Mouse (Mus musculus) layer of hippocampus, adult 18-20 months (tissue): ENCODE measurements around the gene Tsc22d1. TPM values are rescaled to one million over a fixed set of nuclear protein-coding genes. Genes with fewer than 3 reads are reported as not detected.

Experiments used
- DNase-seq, 2 experiments: peaks; one replicate each; pipeline ENCODE4 v3.0.0; 2022; ENCODE audit warnings: low spot score in 2 of 2
- total RNA-seq, 2 experiments: library from RNA; stranded (reverse); gene quantifications; 2 replicates each; pipeline ENCODE4 v1.2.3; 2021

Tsc22d1 gene
- total RNA-seq, 2 experiments from 2014 or later: 533 to 545 TPM

DNA sequence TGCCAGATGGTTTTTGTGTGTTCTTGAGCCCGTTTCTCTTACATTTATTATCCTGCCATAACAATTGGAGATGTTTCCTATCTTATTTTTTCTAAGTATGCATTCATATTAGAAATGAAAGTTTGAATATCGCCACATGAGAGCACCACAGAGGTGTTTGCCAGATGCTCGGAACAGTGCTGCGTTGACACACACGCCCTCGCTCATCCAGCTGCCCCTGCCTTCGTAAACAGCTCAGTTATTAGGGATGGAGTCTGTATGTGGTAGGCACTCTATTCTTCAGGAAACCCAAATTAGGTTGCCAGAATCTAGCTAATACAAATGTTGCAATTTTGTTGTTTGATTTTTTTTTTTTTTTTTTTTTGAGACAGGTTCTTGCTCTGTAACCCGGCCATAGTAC, 18.1 kb downstream of the Tsc22d1 start:
- no peak for DNase-seq

DNA sequence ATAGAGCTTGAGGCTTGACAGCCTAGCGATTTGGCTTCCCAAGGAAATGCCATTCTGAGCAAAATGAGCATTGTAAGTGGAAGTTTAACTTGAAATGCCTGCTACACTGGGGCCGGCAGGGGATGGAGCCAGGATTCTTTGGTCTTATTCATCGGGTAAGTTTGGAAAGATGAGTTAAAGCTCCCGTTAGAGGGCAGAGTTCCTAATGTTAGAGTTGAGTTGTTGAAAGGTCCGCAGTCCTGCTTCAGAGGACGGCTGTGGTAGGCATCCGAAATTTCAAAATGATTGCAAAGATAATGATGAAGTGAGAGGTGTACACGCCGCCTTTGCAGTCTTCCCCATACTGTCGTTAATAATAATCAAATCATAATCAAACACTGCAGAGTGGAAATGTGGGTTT, 27.4 kb downstream of the Tsc22d1 start:
- no peak for DNase-seq

DNA sequence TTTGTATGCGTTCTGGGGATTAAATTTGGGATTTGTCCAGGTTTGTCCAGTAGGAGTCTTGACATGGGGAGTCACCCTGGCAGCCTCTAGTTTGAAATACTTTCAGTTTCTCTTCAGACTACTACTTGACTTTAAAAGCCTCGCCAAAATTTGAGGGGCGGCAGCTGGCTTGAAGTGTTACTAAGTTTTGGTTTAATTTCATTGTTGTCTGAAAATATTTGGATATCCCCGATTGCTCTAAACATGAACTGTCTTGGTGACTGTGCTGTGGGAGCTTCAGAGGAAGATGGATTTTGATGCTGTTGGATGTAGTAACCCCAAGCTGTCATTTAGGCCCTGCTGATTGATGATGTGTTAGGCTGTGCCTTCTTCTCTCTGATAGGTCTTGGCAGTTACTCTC, 34.2 kb downstream of the Tsc22d1 start:
- no peak for DNase-seq

DNA sequence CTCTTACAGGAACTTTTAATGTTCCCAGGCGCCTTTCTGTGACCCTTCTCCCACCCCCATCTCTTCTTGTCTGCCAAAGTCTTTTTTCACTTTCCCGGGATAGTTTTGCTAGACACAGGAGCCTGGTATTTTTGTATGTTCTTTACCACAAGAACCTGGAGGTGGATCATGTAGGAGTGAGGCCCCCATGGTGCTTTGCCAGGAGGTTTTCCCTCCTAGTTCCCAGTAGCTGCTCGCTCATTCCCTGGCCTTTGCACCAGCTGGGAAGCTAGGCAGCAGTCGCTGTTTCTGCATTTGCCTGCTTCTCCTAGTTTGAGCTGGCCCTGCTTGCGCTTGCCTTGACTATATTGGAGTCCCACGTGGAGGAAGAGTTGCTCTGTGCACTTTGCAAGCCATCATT, 36.2 kb downstream of the Tsc22d1 start:
- DNase-seq: no peak

DNA sequence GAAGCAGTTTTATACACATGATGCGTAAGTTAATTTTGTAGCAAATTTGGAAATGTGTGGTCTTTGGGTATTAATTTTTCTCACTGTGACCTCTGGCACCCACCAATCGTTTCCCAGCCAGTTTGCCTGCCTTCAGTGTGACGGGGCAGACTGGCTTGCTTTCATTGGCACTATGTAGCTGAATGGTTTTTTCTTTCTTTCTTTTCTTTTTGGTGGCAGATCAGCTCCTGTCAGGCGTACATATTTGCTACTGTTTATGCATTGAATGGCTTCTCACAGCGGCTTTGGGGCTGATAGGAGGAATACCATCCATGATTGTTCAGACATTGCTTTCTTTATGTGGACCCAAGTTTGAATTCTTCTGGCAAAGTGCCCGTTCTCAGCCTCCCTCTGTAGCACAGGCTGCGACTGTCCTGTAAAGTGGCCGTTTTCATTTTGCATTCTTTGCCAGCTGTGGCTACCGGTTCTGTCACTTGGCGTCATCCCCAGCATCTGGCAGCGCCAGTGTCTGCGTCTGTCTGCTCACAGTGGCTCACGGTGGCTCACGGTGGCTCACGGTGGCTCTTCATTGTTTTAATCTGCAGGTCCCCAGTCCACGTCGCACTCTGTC, 38.1 kb downstream of the Tsc22d1 start:
- no peak for DNase-seq

DNA sequence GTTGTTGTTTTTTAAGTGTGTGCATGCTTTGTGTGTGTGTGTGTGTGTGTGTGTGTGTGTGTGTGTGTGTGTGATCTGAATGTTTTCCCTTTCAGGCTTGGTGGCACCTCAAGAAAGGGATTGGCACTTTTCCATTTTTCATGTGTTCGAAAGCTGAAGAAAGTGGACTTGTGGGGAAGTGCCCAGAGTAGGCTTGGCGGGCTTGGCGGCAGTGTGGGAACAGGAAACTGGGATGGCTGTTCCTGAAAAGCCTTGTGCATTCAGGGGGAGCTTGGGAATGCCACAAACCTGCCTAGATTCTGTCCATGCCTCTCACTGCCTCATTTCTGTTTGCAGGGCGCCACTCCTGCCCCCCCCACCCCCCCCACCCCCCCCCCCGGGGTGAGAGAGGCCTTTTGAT, 39.9 kb downstream of the Tsc22d1 start:
- DNase-seq: no peak

DNA sequence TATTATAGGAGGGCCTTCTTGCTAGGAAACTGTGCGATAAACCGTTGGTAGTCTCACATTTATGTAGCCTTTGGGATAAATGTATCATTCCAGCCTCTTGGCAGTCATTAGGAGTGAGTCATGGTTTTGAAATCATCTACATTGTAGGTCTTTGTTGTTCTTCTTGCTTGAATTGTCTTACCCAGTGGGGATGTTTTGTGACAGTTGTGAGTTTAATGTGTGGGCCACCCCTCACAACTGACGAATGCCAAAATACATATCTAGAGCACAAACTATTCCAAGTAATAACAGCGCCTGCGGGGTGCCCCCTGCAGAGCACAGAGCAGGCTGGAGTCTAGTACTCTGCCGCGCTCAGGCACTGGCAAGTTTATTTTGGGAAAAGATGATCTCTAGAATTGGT, 40.4 kb downstream of the Tsc22d1 start:
- DNase-seq: peak in 1 of 2 experiments; percentile 58

DNA sequence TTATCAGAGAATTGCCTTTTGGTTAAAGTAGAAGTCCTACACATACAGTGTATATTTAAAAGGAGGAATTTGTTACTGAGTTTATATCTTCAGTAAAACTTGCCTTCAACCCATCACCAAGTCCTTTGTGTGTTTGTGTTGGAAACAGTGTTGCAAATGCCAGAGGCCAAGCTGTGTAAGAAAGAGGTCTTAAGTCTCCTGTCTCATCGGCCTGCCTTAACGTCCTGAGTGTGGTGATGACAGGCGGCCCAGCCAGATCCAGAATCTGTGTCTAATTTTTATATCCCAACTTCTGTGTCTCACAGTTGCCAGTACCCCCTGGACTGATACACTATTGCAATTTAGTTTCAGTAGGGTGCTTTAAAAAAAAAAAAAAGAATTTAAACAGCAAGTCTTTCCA, 42.9 kb downstream of the Tsc22d1 start:
- DNase-seq: no peak

DNA sequence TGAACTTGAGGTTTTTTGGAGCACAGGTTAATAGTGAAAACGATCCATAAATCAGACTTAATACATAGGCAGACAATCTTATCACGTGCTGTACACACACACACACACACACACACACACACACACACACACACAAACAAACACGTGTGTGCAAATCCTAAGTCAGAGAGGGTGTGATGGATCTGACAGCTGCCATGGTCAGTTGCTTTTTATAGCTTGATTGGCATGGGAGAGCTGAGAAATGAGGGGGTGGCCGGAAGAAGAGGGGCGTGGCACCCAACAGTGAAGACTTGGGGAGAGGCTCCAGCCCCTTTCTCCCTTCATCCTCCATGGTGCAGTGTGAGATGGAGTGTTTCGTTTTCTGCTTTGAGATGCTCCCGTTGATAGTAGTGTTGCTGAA, 45.4 kb downstream of the Tsc22d1 start:
- no peak for DNase-seq

DNA sequence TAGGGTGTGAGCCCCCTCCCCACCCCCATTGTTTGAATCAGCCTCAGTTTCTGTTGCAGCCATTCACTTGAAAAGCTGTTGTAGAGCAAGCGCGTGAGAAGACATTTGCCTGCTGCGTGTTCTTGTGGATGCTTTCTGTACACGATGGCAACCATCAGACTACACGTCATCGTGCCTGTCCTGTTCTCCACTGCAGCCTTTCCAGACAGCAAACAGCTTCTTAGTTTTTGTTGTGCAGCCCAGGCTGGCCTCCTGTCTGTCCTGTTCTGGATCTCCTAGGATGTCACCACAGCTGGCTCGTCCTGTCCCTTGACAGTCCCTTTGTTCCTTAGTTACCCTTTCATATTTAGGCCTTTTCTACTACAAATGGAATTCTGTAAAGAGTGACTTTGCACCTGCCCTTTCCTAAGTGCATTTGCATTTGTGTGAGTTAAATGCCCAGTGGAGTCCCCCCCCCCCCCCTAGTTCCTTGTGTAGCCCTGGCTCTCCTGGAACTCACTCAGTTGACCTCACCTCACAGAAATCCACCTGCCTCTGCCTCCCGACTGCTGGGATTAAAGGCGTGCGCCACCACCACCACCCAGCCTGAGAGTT, 46.5 kb downstream of the Tsc22d1 start:
- no peak for DNase-seq

DNA sequence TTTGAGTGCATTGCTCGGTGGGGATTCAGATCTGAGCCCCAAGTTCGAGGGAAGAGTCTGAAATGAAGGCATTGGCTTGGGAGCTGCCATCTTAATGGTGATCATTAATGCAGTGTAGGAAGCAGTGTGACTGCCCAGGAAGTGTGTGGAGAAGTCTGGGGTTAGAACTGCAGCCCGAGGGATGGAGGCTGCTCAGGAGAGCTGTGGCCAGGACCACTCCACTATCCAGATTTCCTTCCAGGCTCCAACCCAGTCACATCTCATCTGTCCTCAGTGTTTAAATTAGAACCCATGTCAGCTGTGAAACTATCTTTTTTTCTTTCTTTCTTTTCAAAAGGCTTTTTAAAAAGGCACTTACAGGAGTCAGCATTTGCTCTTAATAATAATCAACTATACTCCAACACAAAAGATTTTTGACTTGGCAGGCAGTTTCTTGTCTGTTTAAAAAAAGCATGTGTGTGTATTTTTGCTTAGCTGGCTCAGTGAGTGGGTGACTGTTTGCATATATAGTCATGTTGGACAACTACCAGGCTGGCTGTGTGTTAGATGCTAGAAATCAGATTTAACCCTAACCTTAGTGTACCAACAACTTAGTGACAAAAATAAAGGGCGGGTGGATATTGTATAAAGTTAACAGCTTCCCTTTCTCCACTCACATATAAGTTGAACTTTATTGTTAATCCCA, 48.8 kb downstream of the Tsc22d1 start:
- DNase-seq: no peak

DNA sequence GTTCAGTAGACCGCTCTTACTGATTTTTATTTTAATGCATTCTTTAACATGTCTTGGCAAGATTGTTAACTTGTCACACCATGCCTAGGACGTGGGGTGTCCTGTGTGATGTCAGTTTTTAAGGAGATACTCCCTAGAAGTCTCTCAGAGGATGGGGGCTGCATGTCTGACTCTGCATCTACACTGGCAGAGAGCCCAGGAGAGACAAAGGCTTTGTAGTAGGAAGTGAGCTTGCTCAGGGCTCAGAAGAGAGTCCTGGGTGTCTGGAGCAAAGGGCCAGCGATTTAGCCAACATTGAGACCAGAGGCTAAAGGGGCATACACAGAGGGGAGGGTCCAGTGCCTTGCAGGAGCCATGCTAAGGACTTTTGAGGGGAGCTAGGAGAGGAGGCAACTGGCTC, 50.2 kb downstream of the Tsc22d1 start:
- no peak for DNase-seq

DNA sequence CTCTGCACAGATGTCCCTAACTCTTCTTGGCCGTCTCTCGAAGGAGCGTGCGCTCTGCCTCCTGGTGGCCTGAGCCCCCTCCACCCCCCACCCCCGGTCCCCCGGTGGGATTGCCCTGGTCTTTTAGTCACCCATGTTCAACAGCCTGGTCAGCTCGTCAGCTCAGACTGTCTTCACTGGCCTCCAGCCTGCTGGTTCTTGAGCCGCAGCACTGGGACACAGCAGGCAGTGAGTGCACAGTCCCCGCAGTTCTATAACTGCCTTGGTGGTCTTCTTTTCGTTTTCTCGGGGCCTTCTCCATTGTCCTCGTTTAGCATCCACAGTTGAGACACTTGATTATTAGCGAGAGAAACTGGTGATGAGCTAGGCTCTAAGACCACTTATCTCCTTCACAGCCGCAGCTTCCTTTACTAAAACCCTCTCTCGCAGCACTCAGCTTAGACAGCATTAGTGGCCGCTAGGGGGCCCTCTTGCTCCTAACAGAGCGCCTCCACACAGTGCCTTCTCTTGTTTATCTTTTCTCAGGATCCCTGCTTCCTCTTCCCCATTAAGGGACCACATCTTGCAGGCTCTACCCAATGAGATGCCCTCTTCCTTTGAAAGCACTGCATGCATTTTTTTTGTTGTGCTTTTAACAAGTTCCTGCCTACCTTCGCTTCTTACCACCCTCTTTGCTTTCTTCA, 52.0 kb downstream of the Tsc22d1 start:
- DNase-seq: peak in 1 of 2 experiments; percentile 84

DNA sequence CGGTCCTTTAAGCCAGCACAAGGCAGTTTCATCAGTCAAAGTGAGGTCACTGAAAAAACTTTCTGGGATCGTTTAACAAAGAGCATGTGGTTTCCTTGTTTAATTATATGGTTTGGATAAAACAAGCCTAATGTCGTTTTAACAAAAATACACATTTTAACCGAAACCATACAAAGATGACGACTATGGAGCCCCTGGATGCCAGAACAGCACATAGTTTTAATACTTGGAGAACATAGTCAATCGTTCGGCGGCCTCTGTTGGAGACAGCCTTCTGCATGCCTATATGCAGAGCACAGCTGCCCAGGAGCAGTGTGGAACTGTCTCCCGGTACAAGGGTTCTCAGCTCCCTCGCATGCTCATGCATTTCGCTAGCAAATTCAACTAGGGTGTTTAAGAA, 53.2 kb downstream of the Tsc22d1 start:
- no peak for DNase-seq

DNA sequence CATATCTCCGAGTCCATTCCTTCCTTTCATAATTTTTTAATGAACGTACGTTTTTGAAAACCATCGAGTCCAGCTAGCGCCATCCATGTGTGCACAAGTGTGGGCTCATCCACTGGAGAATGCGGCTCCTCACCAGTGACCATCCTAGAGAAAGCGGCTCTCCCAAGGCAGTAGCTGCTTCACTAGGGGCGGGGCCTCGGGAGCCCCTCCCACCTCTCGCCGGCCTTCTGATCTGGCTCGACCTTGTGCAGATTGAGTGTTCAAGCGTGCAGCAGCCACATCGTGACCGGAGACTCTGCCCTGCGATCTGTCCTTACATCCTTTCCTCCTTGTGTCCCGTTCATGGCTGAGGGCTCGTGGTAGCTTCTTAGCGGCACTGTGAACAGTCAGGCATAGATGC, 56.5 kb downstream of the Tsc22d1 start:
- DNase-seq: no peak

DNA sequence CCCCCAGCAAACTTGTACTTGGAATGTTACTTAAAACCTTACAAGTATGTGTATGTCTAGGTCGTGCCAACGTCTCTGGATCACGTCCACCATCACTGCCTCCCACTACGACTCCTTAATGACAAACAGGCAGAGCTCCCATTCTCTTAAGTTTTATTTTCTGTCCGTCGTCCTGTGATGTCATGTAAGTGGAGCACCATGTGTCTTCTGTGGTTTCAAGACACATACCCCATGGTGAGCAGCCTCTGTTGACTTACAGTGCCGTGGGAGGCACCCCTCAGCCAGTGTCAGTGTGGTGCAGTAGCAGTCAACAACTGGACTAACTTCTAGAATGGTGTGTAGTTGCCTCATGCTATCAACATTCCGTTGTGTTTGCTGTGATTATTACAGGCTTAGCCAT, 57.7 kb downstream of the Tsc22d1 start:
- no peak for DNase-seq

DNA sequence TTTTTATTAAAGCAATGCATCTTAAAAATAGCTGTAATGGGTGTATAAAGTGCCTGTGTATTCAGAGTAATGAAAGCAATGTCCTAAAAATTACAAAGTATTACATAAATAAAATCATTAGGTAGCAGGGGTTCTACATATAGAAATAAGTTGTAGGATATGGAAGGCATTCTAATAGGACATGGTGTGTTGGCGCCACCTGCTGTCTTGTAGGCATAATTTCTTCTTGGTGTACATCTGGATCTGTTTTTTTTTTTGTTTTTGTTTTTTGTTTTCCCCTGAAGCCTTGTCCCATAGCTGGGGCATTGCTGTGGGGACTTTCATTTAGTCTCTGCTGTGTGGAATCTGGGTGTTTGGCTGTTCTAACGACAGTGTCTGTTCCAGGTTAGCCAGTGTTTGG, 58.6 kb downstream of the Tsc22d1 start:
- DNase-seq: peak in 1 of 2 experiments; percentile 72

DNA sequence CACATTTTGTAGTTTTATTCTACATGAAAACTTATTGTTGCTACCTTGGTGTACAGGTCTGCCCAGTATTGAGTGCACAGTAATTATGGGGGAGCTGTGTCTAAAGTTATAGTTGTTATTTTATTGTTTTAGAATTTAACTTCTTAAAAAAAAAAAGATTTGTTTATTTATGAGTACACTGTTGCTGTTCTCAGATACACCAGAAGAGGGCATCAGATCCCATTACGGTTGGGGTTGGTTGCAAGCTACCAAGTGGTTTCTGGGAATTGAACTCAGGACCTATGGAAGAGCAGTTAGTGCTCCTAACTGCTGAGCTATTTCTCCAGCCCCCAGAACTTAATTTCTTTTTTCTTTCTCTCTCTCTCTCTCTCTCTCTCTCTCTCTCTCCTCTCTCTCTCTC, 59.4 kb downstream of the Tsc22d1 start:
- no peak for DNase-seq

DNA sequence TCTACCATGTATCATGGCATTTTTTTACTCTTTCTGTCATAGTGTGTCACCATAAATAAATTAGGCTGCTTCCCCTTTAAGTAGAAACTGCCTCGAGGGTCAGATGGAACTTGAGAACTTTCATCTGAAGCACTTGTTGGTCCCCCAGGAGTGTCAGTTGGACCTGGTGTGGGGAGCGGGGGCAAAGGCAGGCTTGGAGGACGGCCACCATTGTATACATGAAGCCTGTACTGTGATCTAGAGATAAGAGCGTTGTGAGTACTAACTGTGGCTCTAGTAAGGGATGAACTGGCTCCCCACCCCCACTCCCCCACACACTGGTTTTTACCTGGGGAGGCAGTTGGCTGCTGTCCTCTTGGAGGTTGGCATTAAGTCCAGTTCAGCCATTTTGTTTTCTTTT, 62.0 kb downstream of the Tsc22d1 start:
- DNase-seq: no peak

DNA sequence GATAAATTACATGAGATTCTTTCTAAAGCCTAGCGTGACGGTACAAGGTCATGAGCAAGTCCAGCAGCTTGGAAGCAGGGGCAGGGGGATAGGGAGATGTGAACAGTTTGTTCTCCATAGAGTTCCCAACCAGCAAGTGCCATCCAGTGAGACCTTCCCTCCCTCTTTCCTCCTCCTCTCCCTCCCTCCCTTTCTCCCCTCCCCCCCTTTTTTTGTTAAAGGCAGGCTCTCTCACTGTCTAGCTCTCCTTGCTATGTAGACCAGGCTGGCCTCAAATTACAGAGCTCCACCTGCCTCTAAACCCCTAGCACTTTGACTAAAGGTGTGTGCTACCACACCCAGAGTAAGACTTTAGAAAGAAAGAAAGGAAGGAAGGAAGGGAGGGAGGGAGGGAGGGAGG, 63.3 kb downstream of the Tsc22d1 start:
- DNase-seq: no peak

DNA sequence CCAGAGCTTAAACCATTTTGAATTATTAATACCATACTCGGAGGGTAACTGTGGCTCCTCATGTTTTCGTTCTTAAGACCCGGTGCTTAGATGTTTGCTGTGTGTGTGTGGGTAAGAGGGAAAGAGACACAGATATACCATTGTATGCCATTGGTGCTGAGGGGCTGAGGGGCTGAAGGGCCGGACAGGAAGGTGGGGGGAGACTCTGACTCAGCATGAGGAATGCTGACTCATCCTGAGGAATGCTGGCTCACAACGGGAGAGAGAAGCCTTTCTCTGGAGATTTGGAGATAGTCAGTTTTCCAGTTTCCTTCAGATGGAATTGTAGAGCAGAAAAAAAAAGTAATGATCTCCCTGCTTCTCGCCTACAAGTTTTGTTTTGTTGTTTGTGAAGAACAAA, 63.9 kb downstream of the Tsc22d1 start:
- DNase-seq: no peak

DNA sequence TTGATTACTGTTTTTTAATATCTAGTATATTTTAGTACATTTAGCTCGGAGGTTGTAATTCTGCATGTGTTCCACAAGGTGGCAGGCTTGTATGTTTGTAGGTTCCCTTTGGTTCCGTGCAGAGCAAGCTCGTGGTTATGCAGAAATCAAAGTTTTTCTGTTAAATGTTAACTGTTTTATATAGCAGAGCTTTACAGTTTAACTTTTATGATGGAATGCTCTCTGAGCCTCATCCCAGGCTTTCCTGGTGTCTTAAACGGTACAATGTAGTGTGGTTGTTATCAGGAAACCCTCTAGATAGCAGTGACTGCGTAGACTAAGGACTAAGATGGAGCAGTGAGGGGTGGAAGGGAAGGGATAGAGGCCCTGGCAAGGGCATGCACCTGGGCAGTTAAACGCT, 65.1 kb downstream of the Tsc22d1 start:
- peak in 1 of 2 experiments; percentile 60 for DNase-seq
